Mouse (Mus musculus) cerebellum, adult 2 months (tissue): ENCODE measurements at regions not wholly inside any gene's neighbourhood (a gene's known extent, or its start where the extent isn't known, plus 50 kb on each side); places are given as distances from the start of the nearest gene placed in this dataset.

Experiments
- CTCF ChIP-seq: fragments of 200-500 bp; IDR thresholded peaks from 2 replicates; pipeline ENCODE4 v1.5.1; 2011; ENCODE audit warnings: low read depth, mild to moderate bottlenecking, control low read depth, low read length, moderate library complexity, borderline replicate concordance; ENCODE audit not compliant: insufficient read depth
- POLR2A ChIP-seq: fragments of 200-500 bp; IDR thresholded peaks from 2 replicates; pipeline ENCODE4 v1.6.1; 2011; ENCODE audit warnings: low read length, control low read depth, borderline replicate concordance; ENCODE audit not compliant: insufficient read depth

GRCm38 (mm10) chr15:41374669-41375068 is 1240.5 kb downstream of the 9330182O14Rik start:
- no peak for TF ChIP-seq CTCF
- no peak for TF ChIP-seq POLR2A
